Mouse (Mus musculus): ENCODE results near the gene Mei1.

- TF ChIP-seq POLR2A (IDR thresholded peaks at IDR 0.05; ENCODE audit: borderline replicate concordance, control insufficient read depth, low read depth, low read length) (no peak), CTCF (IDR thresholded peaks at IDR 0.05; ENCODE audit: control insufficient read depth, insufficient read depth, low read length) (peak; percentile 86)
Observed at GRCm38 (mm10) chr15:82165332-82166239, 95.8 kb downstream of the Mei1 start.

Measured in bone marrow, adult 2 months (tissue).